Mouse (Mus musculus) liver, adult 10 weeks (tissue): Measurements from ENCODE around the gene Lyplal1. TPM values are rescaled to one million over a fixed set of nuclear protein-coding genes. Genes with fewer than 3 reads are reported as not detected.

Experiments
- polyA plus RNA-seq: library from polyadenylated mRNA; stranded (reverse); fragments of 350-450 nt; fragmentation: Illumina TruSeq; extraction: RNeasy Lipid Tissue Mini Kit (QIAGEN cat#74804); gene quantifications from one replicate; pipeline ENCODE4 v1.2.3, GENCODE M21; 2014; ENCODE audit warnings: low read depth, low replicate concordance

Lyplal1 gene
- 39.6 TPM for polyA plus RNA-seq

GRCm38 (mm10) chr1:186116701-186117488 is at the start of gene Lyplal1:
Gene Lyplal1 (minus strand): TSS chr1:186117310.

